Mouse (Mus musculus) G1E (cell line): ENCODE results near the gene Dcun1d4.

ENCODE experiments used
- CTCF ChIP-seq: IDR thresholded peaks from 2 replicates; pipeline ENCODE4 v1.5.1; 2012; ENCODE audit warnings: low read depth, low read length, inconsistent platforms, mixed read lengths
- GATA1 ChIP-seq: IDR thresholded peaks from 2 replicates; pipeline ENCODE4 v1.6.1; 2012; ENCODE audit warnings: borderline replicate concordance, low read length, inconsistent platforms, mixed read lengths
- GATA2 ChIP-seq: IDR thresholded peaks from 2 replicates; pipeline ENCODE4 v1.6.1; 2012; ENCODE audit warnings: low read depth, low read length, inconsistent platforms, borderline replicate concordance
- POLR2AphosphoS5 ChIP-seq: IDR thresholded peaks from 2 replicates; pipeline ENCODE4 v1.6.1; 2012; ENCODE audit warnings: low read depth, low read length, inconsistent platforms; ENCODE audit not compliant: insufficient replicate concordance

- TF ChIP-seq CTCF (no peak), GATA2 (no peak), GATA1 (no peak), POLR2AphosphoS5 (no peak)
Observed at GRCm38 (mm10) chr5:73586597-73586996, 105.8 kb downstream of the Dcun1d4 start.
